Mouse (Mus musculus): ENCODE results near the gene Tm9sf4. TPM values are rescaled to one million over a fixed set of nuclear protein-coding genes. Genes with fewer than 3 reads are reported as not detected.

Tm9sf4 gene
- polyA plus RNA-seq, 1 experiment, result 2.4 TPM

GRCm38 (mm10) chr2:153134237-153134636 is 26.9 kb upstream of the Tm9sf4 start:
- no peaks in the 10 kb centered on the region for H3K9me3 ChIP-seq (ENCODE audit: control insufficient read depth, low read length)
- H3K4me3 ChIP-seq (replicated peaks), result no peak overlapping the region
- no peaks in the 10 kb centered on the region for H3K36me3 ChIP-seq (ENCODE audit: control insufficient read depth)
- H3K4me1 ChIP-seq (ENCODE audit: control insufficient read depth), result no peaks in the 10 kb centered on the region
- 0 out of 2 replicates have a peak, but pooled peaks cover 2% of the 10 kb centered on the region for H3K27me3 ChIP-seq (ENCODE audit: control insufficient read depth)
- TF ChIP-seq TAL1 (IDR thresholded peaks at IDR 0.05; ENCODE audit: low read length) (no peak), GATA1 (IDR thresholded peaks at IDR 0.05; ENCODE audit: low read length) (no peak)

- no peak for TF ChIP-seq TAL1 (IDR thresholded peaks at IDR 0.05; ENCODE audit: low read length)
- no peak for TF ChIP-seq GATA1 (IDR thresholded peaks at IDR 0.05; ENCODE audit: low read length)
- no peaks in the 10 kb centered on the region for H3K36me3 ChIP-seq (ENCODE audit: control insufficient read depth)
- no peaks in the 10 kb centered on the region for H3K9me3 ChIP-seq (ENCODE audit: control insufficient read depth, low read length)
- H3K27me3 ChIP-seq (ENCODE audit: control insufficient read depth), result peaks cover 5% of the 10 kb centered on the region; the same call in 1 of the 2 replicates
- H3K4me1 ChIP-seq (ENCODE audit: control insufficient read depth), result no peaks in the 10 kb centered on the region
- no peak overlapping the region for H3K4me3 ChIP-seq (replicated peaks)
Measured at GRCm38 (mm10) chr2:153136211-153136610, 24.9 kb upstream of the Tm9sf4 start.

- H3K27me3 ChIP-seq (ENCODE audit: control insufficient read depth), result peaks cover 8% of the 10 kb centered on the region
- no peaks in the 10 kb centered on the region for H3K9me3 ChIP-seq (ENCODE audit: control insufficient read depth, low read length)
- H3K4me1 ChIP-seq (ENCODE audit: control insufficient read depth), result no peaks in the 10 kb centered on the region
- H3K4me3 ChIP-seq (replicated peaks), result no peak overlapping the region
- H3K36me3 ChIP-seq (ENCODE audit: control insufficient read depth), result no peaks in the 10 kb centered on the region
- TF ChIP-seq TAL1 (IDR thresholded peaks at IDR 0.05; ENCODE audit: low read length) (no peak), GATA1 (IDR thresholded peaks at IDR 0.05; ENCODE audit: low read length) (no peak)
Measured at GRCm38 (mm10) chr2:153139158-153139557, 21.9 kb upstream of the Tm9sf4 start.

- Histone ChIP-seq H3K4me1 (ENCODE audit: control insufficient read depth) (no peaks in the 10 kb centered on the region), H3K36me3 (ENCODE audit: control insufficient read depth) (no peaks in the 10 kb centered on the region), H3K4me3 (replicated peaks) (no peak overlapping the region), H3K27me3 (ENCODE audit: control insufficient read depth) (peaks cover 14% of the 10 kb centered on the region), H3K9me3 (ENCODE audit: control insufficient read depth, low read length) (no peaks in the 10 kb centered on the region)
- no peak for TF ChIP-seq GATA1 (IDR thresholded peaks at IDR 0.05; ENCODE audit: low read length)
- no peak for TF ChIP-seq TAL1 (IDR thresholded peaks at IDR 0.05; ENCODE audit: low read length)
Measured at GRCm38 (mm10) chr2:153139996-153140613, 21.0 kb upstream of the Tm9sf4 start.

GRCm38 (mm10) chr2:153142620-153143199 is 18.4 kb upstream of the Tm9sf4 start:
- Histone ChIP-seq H3K27me3 (ENCODE audit: control insufficient read depth) (peaks cover 24% of the 10 kb centered on the region), H3K4me1 (ENCODE audit: control insufficient read depth) (no peaks in the 10 kb centered on the region), H3K4me3 (replicated peaks) (no peak overlapping the region), H3K36me3 (ENCODE audit: control insufficient read depth) (no peaks in the 10 kb centered on the region), H3K9me3 (ENCODE audit: control insufficient read depth, low read length) (no peaks in the 10 kb centered on the region)
- no peak for TF ChIP-seq GATA1 (IDR thresholded peaks at IDR 0.05; ENCODE audit: low read length)
- TF ChIP-seq TAL1 (IDR thresholded peaks at IDR 0.05; ENCODE audit: low read length), result no peak

- Histone ChIP-seq H3K9me3 (ENCODE audit: control insufficient read depth, low read length) (no peaks in the 10 kb centered on the region), H3K4me1 (ENCODE audit: control insufficient read depth) (no peaks in the 10 kb centered on the region), H3K36me3 (ENCODE audit: control insufficient read depth) (no peaks in the 10 kb centered on the region), H3K27me3 (ENCODE audit: control insufficient read depth) (peaks cover 29% of the 10 kb centered on the region), H3K4me3 (replicated peaks) (no peak overlapping the region)
- TF ChIP-seq TAL1 (IDR thresholded peaks at IDR 0.05; ENCODE audit: low read length) (no peak), GATA1 (IDR thresholded peaks at IDR 0.05; ENCODE audit: low read length) (no peak)
Measured at GRCm38 (mm10) chr2:153145346-153145745, 15.8 kb upstream of the Tm9sf4 start.

GRCm38 (mm10) chr2:153147236-153147635 is 13.9 kb upstream of the Tm9sf4 start:
- TF ChIP-seq TAL1 (IDR thresholded peaks at IDR 0.05; ENCODE audit: low read length), result no peak
- no peak for TF ChIP-seq GATA1 (IDR thresholded peaks at IDR 0.05; ENCODE audit: low read length)
- Histone ChIP-seq H3K4me1 (ENCODE audit: control insufficient read depth) (no peaks in the 10 kb centered on the region), H3K9me3 (ENCODE audit: control insufficient read depth, low read length) (no peaks in the 10 kb centered on the region), H3K4me3 (replicated peaks) (no peak overlapping the region), H3K36me3 (ENCODE audit: control insufficient read depth) (no peaks in the 10 kb centered on the region), H3K27me3 (ENCODE audit: control insufficient read depth) (peaks cover 41% of the 10 kb centered on the region)

GRCm38 (mm10) chr2:153147715-153148114 is 13.4 kb upstream of the Tm9sf4 start:
- no peaks in the 10 kb centered on the region for H3K4me1 ChIP-seq (ENCODE audit: control insufficient read depth)
- peaks cover 43% of the 10 kb centered on the region for H3K27me3 ChIP-seq (ENCODE audit: control insufficient read depth)
- no peaks in the 10 kb centered on the region for H3K36me3 ChIP-seq (ENCODE audit: control insufficient read depth)
- no peak for TF ChIP-seq GATA1 (IDR thresholded peaks at IDR 0.05; ENCODE audit: low read length)
- no peak for TF ChIP-seq TAL1 (IDR thresholded peaks at IDR 0.05; ENCODE audit: low read length)
- H3K9me3 ChIP-seq (ENCODE audit: control insufficient read depth, low read length), result no peaks in the 10 kb centered on the region
- H3K4me3 ChIP-seq (replicated peaks), result no peak overlapping the region

- TF ChIP-seq GATA1 (IDR thresholded peaks at IDR 0.05; ENCODE audit: low read length), result no peak
- no peak for TF ChIP-seq TAL1 (IDR thresholded peaks at IDR 0.05; ENCODE audit: low read length)
- no peak overlapping the region for H3K4me3 ChIP-seq (replicated peaks)
- no peaks in the 10 kb centered on the region for H3K4me1 ChIP-seq (ENCODE audit: control insufficient read depth)
- no peaks in the 10 kb centered on the region for H3K36me3 ChIP-seq (ENCODE audit: control insufficient read depth)
- peaks cover 55% of the 10 kb centered on the region for H3K27me3 ChIP-seq (ENCODE audit: control insufficient read depth)
- H3K9me3 ChIP-seq (ENCODE audit: control insufficient read depth, low read length), result no peaks in the 10 kb centered on the region
Measured at GRCm38 (mm10) chr2:153149742-153150141, 11.4 kb upstream of the Tm9sf4 start.
